Mouse (Mus musculus) heart, embryonic 16.5 days (tissue): ENCODE measurements around the gene Hoxa13. TPM values are rescaled to one million over a fixed set of nuclear protein-coding genes. Genes with fewer than 3 reads are reported as not detected.

Experiments
- ATAC-seq: fragments of 200-750 bp; cut with Nextera tagmentation; replicated peaks from 2 replicates; pipeline ENCODE4 v1.8.0; 2017; ENCODE audit warnings: moderate number of reproducible peaks; ENCODE audit not compliant: insufficient read depth, low FRiP score; ENCODE audit errors: extremely low read depth
- H3K27ac ChIP-seq: fragments of 300-500 bp; sonication (generic); 2 replicates; pipeline ENCODE4 v1.5.1; 2014; ENCODE audit warnings: mild to moderate bottlenecking, low read length, control low read depth, moderate library complexity
- H3K27me3 ChIP-seq: fragments of 300-500 bp; sonication (generic); 2 replicates; pipeline ENCODE4 v1.6.1; 2014; ENCODE audit warnings: low read length, mixed read lengths; ENCODE audit not compliant: control insufficient read depth, insufficient read depth
- H3K36me3 ChIP-seq: fragments of 300-500 bp; sonication (generic); 2 replicates; pipeline ENCODE4 v1.6.1; 2014; ENCODE audit not compliant: control insufficient read depth, insufficient read depth
- H3K4me1 ChIP-seq: fragments of 300-500 bp; sonication (generic); 2 replicates; pipeline ENCODE4 v1.6.1; 2014; ENCODE audit warnings: low read length, mixed read lengths; ENCODE audit not compliant: control insufficient read depth, insufficient read depth
- H3K4me2 ChIP-seq: fragments of 300-500 bp; sonication (generic); 2 replicates; pipeline ENCODE4 v1.6.1; 2014; ENCODE audit warnings: low read depth, mild to moderate bottlenecking, control low read depth, low read length
- H3K4me3 ChIP-seq: fragments of 300-500 bp; sonication (generic); 2 replicates; pipeline ENCODE4 v1.5.1; 2014; ENCODE audit warnings: mild to moderate bottlenecking, control low read depth, low read length
- H3K9ac ChIP-seq: fragments of 300-500 bp; sonication (generic); 2 replicates; pipeline ENCODE4 v1.6.1; 2014; ENCODE audit warnings: low read length, control low read depth
- H3K9me3 ChIP-seq: fragments of 300-500 bp; sonication (generic); replicated peaks from 2 replicates; pipeline ENCODE4 v1.6.1; 2016; ENCODE audit warnings: low read length; ENCODE audit not compliant: control insufficient read depth
- WGBS: fragments of 180-500 bp; shearing (Covaris S2); extraction: QIAGEN DNeasy Blood & Tissue Kit; methylation state at CpG from one replicate; pipeline ENCODE4 v1.1.7; 2014; 5-methylcytosine and 5-hydroxymethylcytosine counted together
- polyA plus RNA-seq: library from polyadenylated mRNA; unstranded; fragments of >200 nt; fragmentation: Nextera tagmentation; extraction: Ambion mirVana; gene quantifications from 2 replicates; pipeline ENCODE4 v1.2.1, GENCODE M21; 2015

Hoxa13 gene
- polyA plus RNA-seq, 1 experiment from 2014 or later = not detected

DNA sequence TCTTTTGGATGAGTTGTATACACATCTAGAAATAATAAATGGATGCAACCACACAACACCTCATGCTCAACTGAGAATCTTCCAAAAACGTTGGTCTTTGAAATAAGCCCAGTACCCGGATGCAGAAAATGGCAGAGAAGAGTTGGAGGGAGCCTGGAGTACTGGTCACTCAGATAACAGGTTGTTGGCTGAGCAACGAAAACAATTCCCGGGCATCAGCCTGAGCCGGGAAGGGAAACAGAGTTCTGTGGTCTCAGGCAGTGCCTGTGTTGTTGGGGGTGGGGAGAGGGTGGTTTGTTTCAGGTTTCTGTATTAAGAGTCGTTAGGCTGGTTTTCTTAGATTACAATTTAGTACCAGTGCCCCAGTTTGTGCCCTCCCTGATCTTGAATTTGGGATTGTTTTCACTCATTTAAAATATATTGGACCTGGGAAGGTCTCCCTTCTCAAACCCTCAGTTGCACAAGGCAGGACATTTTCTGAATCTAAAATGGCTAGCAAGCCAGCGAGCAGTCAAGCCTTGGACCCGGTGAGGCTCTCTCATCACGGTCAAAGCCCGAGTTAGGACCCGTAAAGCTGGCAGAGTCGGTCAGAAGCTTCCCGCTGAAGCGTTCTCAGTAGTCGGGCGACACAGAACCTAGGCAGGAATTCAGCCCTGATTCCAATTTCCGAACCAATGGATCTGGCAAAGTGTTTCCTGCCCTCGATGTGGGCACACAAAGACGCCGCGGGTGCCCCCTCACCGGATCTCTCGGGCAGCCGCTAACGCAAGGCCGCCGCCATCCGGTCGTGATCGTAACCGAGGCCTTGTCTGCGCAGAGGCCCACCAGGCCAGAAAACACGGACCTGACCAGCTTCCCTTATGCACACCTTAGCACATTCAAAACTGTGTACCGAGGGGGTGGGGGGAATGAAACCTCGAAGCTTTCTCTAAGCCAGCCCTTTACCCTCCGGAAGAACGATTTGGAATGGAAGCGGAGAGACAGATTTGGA, 31.9 kb downstream of the Hoxa13 start:
- Histone ChIP-seq H3K9ac (no peak overlapping the region), H3K4me1 (no peaks in the 10 kb centered on the region), H3K27me3 (peaks cover 83% of the 10 kb centered on the region), H3K4me2 (no peak overlapping the region), H3K36me3 (no peaks in the 10 kb centered on the region), H3K4me3 (no peak overlapping the region), H3K9me3 (no peaks in the 10 kb centered on the region), H3K27ac (no peak overlapping the region)
- no peak for ATAC-seq
- WGBS = 2% methylated on average over 38 of the region's 38 CpGs

DNA sequence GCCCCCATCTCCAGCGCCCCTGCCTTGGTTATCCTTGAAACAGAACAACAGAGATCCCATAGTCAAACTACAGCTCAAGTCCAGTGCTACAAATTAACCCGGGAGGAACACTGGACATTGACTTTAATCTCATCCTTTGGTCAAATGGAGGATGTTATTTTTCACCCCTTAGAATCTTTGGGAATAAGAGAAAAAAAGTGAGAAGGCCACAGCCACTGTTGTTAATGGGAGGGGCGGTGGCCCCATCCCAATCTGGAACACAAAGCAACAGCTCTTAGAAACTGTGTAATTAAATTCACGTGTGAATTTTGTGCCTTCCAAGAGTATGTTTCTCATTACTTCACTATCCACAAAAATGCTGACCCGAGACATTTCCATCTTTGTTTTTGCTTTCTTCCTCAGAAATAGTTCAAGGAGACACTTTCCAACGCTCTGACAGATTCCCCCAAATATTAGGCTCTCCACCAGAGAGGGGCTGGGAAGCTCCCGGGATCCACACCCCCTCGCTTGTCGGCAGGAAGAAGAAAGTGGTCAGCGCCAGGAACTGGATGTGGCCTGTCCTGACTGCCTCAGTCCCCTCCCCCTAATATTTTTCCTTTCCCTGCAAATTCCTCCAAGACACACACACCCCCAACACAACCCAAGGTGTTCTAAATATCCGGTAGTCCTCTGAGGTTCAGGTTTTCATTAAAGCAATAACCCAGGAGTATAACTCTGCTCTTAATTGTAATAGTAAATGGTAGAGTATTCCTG, 33.0 kb downstream of the Hoxa13 start:
- H3K9me3 ChIP-seq = no peaks in the 10 kb centered on the region
- no peak for ATAC-seq
- no peaks in the 10 kb centered on the region for H3K4me1 ChIP-seq
- H3K27ac ChIP-seq = no peak overlapping the region
- 9% methylated on average over 11 of the region's 11 CpGs for WGBS
- H3K36me3 ChIP-seq = no peaks in the 10 kb centered on the region
- H3K27me3 ChIP-seq = peaks cover 86% of the 10 kb centered on the region
- no peak overlapping the region for H3K4me3 ChIP-seq
- no peak overlapping the region for H3K9ac ChIP-seq
- no peak overlapping the region for H3K4me2 ChIP-seq

DNA sequence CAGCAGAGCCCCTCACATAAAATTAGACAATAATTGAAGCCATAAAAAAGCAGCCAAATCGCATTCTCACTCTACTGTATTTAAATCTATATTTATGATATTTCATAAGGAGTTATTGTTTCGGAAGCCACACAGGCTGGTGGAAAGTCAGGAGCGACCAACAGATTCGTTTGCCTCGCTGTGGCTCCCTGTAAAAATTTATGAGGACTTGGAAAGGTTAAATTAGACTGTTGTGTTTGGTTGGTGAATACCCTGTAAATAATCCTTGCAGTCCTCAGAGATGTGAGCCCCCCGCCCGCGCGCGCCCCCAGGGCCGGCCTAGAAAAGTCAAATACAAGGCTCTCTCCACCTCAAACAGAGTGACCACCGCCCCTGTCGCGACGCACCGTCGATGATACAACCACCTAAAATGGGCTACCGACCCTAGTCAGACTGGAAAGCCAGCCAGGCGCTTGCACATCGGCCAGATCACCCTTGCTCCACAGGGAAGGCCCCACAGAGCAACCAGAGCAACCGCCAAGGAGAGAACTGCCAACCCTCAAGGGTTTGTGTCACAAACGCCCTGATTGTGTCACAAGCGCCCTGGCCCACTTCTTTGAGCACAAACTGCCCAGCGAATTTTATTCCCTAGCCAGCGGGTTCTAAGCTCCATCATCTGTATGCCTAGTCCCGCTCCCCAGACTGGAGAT, 34.0 kb downstream of the Hoxa13 start:
- Histone ChIP-seq H3K36me3 (no peaks in the 10 kb centered on the region), H3K27me3 (peaks cover 88% of the 10 kb centered on the region), H3K27ac (no peak overlapping the region), H3K9me3 (no peaks in the 10 kb centered on the region), H3K4me3 (no peak overlapping the region), H3K9ac (no peak overlapping the region), H3K4me1 (no peaks in the 10 kb centered on the region; the same call in 1 of the 2 replicates), H3K4me2 (no peak overlapping the region)
- ATAC-seq = no peak
- 6% methylated on average over 26 of the region's 26 CpGs for WGBS

DNA sequence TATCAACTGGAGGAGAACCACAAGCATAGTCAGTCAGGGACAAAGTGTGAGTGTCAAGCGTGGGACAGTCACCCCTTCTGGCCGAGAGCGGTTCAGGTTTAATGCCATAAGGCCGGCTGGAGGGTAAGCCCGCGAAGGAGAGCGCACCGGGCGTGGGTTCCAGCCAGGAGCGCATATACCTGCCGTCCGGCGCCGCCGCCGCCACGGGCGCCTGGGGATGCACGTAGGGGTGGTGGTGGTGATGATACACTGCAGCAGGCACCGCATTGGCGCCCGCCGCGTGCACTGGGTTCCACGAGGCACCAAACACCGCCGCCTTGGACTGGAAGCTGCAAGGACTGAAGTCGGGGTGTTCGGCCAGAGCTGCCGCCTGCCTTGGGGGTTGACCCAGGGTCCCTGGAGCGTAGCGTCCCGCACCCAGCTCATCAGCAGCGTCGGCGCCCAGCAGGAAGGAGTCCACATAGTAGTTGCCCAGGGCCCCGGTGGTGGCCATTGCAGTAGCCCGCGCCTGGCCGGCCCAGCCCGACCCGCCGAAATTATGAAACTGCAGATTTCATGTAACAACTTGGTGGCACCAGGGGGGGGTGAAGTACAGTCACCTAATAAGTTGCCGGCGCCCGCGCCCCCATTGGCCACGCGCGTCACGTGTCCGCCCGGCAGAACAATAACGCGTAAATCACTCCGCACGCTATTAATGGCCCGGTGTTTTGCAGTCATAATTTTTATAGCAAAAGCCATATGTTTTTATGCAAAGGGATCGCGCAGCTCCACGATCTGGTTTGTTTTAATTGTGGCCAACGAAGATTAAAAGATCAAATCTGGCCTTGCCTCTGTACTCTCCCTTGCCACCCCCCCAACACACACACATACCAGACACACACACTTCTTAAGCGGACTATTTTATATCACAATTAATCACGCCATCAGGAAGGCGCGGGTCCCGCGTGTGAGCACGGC, 34.8 kb downstream of the Hoxa13 start:
- WGBS = 2% methylated on average over 69 of the region's 69 CpGs

DNA sequence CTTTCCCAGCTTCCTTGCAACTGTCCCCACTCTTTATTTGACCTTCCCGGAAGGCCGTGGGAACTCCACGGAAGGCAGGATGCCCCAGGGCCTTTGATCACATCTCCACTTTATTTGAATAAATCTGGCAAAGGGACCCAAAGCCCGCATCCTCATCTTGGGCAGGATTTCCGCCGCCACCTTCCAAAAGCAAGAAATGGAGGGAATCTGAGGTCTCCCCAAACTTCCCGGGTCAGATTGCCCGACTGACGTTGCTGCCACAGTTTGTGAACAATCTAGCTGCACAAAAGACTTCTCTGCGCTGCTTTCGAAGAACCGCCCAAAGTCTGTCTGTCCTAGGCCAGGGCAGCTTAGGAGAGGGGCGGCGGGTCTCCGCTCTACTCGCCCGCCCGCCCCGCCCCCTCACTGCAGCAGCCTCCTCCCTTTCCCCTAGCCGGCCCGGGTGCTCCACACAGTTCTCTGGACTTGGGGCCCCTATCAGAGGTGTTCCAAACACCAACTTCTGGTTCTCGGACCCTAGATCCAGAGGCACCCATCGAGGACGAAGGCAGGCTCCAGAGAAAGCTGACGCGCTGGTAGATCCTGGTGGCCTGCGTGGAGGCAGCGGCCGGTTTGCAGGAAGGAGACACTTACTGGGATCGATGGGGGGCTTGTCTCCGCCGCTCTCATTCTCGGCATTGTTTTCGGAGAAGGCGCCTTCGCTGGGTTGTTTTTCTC, 35.6 kb downstream of the Hoxa13 start:
- H3K27me3 ChIP-seq = peaks cover 93% of the 10 kb centered on the region
- no peaks in the 10 kb centered on the region for H3K36me3 ChIP-seq
- no peak overlapping the region for H3K4me2 ChIP-seq
- no peak overlapping the region for H3K27ac ChIP-seq
- H3K9me3 ChIP-seq = no peaks in the 10 kb centered on the region
- H3K4me3 ChIP-seq = no peak overlapping the region
- WGBS = 2% methylated on average over 36 of the region's 36 CpGs
- H3K4me1 ChIP-seq = peaks cover 3% of the 10 kb centered on the region
- no peak for ATAC-seq
- H3K9ac ChIP-seq = no peak overlapping the region

More for the DNA sequence above, 34.8 kb downstream of the Hoxa13 start:
- H3K9me3 ChIP-seq = no peaks in the 10 kb centered on the region
- no peak for ATAC-seq
- no peak overlapping the region for H3K9ac ChIP-seq
- H3K4me1 ChIP-seq = peaks cover 3% of the 10 kb centered on the region
- no peak overlapping the region for H3K4me2 ChIP-seq
- H3K36me3 ChIP-seq = no peaks in the 10 kb centered on the region
- H3K27ac ChIP-seq = no peak overlapping the region
- H3K4me3 ChIP-seq = no peak overlapping the region
- peaks cover 91% of the 10 kb centered on the region for H3K27me3 ChIP-seq

DNA sequence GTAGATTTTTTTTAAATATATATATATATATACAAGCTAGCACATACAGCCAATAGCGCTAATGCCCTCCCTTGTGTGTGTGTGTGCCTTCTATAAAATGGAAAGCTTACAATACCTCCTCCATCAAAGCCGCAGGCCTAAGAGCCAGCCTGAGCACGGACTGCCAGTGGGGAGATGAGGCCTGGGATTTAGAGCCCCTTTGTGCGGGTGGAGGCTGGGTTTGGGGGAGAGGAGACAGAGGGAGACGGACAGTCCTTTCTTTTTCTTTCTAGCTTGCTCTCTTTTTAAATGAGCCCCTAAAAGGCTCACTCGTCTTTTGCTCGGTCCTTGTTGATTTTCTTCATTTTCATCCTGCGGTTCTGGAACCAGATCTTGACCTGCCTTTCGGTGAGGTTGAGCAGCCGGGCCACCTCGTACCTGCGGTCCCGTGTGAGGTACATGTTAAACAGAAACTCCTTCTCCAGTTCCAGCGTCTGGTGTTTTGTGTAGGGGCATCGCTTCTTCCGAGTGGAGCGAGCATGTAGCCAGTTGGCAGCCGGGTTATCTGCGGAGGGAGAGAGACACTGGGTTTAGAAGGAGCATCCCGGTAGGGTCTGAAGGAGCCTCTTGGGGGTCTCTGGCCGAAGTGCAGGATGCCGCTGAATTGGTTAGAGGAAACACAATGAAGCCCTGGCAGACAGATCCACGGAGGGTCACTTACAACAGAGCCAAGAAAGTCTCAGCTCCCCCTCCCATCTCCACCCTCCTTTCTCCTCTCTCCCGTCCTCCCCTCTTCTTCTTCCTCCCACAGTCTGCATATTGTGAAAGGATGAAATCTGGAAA, 36.5 kb downstream of the Hoxa13 start:
- Histone ChIP-seq H3K27ac (no peak overlapping the region), H3K27me3 (peaks cover 93% of the 10 kb centered on the region), H3K4me1 (peaks cover 3% of the 10 kb centered on the region), H3K4me3 (no peak overlapping the region), H3K9me3 (no peaks in the 10 kb centered on the region), H3K4me2 (no peak overlapping the region), H3K36me3 (no peaks in the 10 kb centered on the region), H3K9ac (no peak overlapping the region)
- WGBS = 6% methylated on average over 24 of the region's 24 CpGs
- no peak for ATAC-seq

DNA sequence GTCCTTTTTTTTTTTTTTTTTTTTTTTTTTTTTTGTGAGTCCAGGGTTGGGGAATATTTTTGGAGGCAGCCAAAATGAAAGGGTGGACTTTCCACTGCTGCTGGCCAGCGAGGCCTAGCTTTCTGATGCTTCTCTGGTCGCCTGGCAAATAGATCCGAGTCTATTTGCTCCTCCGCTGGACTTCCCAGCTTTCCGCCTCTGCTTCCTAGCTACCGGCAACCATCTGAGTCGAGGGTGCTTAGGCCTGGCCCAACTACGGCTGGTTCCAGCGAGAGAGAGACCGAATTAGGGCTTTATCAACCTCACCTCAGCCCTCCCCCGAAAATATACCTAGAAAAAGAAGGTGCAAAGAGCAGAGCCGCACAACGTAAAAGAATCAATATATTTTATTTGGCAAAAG, 38.0 kb downstream of the Hoxa13 start:
- H3K9ac ChIP-seq = no peak overlapping the region
- peaks cover 3% of the 10 kb centered on the region for H3K4me1 ChIP-seq
- H3K36me3 ChIP-seq = no peaks in the 10 kb centered on the region
- no peak overlapping the region for H3K4me3 ChIP-seq
- no peaks in the 10 kb centered on the region for H3K9me3 ChIP-seq
- H3K27ac ChIP-seq = no peak overlapping the region
- H3K4me2 ChIP-seq = no peak overlapping the region
- 26% methylated on average over 13 of the region's 13 CpGs for WGBS
- no peak for ATAC-seq
- H3K27me3 ChIP-seq = peaks cover 96% of the 10 kb centered on the region
